Mouse (Mus musculus) megakaryocyte, embryonic 14.5 days (primary cell): ENCODE measurements at regions not wholly inside any gene's neighbourhood (a gene's known extent, or its start where the extent isn't known, plus 50 kb on each side); places are given as distances from the start of the nearest gene placed in this dataset.

Experiments
- FLI1 ChIP-seq: IDR thresholded peaks from 2 replicates; pipeline ENCODE4 v1.6.1; 2012; ENCODE audit warnings: low read length, inconsistent platforms, mixed read lengths
- GATA1 ChIP-seq: IDR thresholded peaks from 3 replicates; pipeline ENCODE4 v1.6.1; 2012; ENCODE audit warnings: mixed read lengths, low read length, inconsistent platforms, borderline replicate concordance

DNA sequence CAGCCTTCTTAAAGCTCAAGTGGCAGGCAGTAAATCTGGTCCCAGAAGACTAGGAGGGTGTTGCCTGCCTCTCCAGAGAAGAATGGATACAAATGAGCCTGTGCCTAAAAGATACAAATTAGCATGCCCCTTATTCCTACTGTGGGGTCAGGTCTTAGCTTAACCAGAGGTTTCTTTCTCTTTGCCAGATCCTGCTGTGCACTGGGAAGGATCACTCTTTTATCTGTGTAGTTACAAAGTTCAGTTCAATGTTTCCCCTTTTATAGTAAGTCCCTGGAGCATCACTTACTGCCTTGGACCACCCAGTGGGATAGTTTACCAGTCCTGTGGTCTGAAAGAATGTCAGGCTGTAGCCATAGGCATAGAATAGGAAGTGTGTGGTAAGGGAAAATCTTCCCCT lies 181.1 kb downstream of the Tmem132e start:
- TF ChIP-seq GATA1 (no peak), FLI1 (no peak)
